Mouse (Mus musculus) cerebellum, adult 2 months (tissue): ENCODE measurements at regions not wholly inside any gene's neighbourhood (a gene's known extent, or its start where the extent isn't known, plus 50 kb on each side); places are given as distances from the start of the nearest gene placed in this dataset.

ENCODE experiments used
- DNase-seq, 2 experiments: peaks; one replicate each; pipeline ENCODE4 v3.0.0; 2021
- H3K27ac ChIP-seq: fragments of 200-500 bp; 2 replicates; pipeline ENCODE4 v1.5.1; 2012; ENCODE audit warnings: low read length, control low read depth, inconsistent platforms; ENCODE audit not compliant: insufficient read depth
- H3K27me3 ChIP-seq: fragments of 200-500 bp; 2 replicates; pipeline ENCODE4 v1.6.1; 2012; ENCODE audit warnings: inconsistent platforms, mild to moderate bottlenecking, low read length, moderate library complexity; ENCODE audit not compliant: control insufficient read depth, insufficient read depth
- H3K4me1 ChIP-seq: fragments of 200-500 bp; 2 replicates; pipeline ENCODE4 v1.6.1; 2011; ENCODE audit warnings: low read length; ENCODE audit not compliant: control insufficient read depth, insufficient read depth
- H3K4me3 ChIP-seq: fragments of 200-500 bp; replicated peaks from 2 replicates; pipeline ENCODE3; 2011; ENCODE audit warnings: mild to moderate bottlenecking, low read depth, low read length, control low read depth; ENCODE audit not compliant: insufficient read depth
- CTCF ChIP-seq: fragments of 200-500 bp; IDR thresholded peaks from 2 replicates; pipeline ENCODE4 v1.5.1; 2011; ENCODE audit warnings: low read depth, mild to moderate bottlenecking, control low read depth, low read length, moderate library complexity, borderline replicate concordance; ENCODE audit not compliant: insufficient read depth
- POLR2A ChIP-seq: fragments of 200-500 bp; IDR thresholded peaks from 2 replicates; pipeline ENCODE4 v1.6.1; 2011; ENCODE audit warnings: low read length, control low read depth, borderline replicate concordance; ENCODE audit not compliant: insufficient read depth
- WGBS: fragments of 180-500 bp; shearing (Covaris S2); methylation state at CpG from one replicate; pipeline ENCODE4 v1.1.7; 2018; 5-methylcytosine and 5-hydroxymethylcytosine counted together

DNA sequence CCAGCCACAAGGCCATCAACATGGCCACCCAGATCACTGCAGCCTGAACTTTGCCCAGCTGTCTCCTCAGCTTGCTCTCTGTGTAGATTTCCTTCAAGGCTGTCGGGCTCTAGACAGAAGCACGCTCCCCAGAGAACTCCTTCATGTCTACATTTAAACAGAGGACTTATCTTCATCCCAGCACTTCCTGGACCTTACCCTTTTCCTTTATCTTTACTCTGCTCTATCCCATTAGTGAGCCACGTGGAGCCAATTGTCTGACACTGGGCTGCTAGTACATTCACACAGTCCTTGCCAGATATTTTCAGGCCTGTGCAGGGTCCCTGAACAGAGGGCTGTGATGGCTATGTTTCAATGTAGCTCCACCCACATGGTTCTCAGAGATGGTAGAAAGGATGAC is 204.7 kb upstream of the Myt1l start:
- no peak overlapping the region for H3K27ac ChIP-seq
- TF ChIP-seq CTCF = no peak
- TF ChIP-seq POLR2A = no peak
- no peaks in the 10 kb centered on the region for H3K27me3 ChIP-seq
- no peak overlapping the region for H3K4me3 ChIP-seq
- H3K4me1 ChIP-seq = no peaks in the 10 kb centered on the region
- no peak for DNase-seq
- WGBS = 49% methylated on average over 3 of the region's 3 CpGs

GRCm38 (mm10) chr12:29335839-29336469 is 192.2 kb upstream of the Myt1l start:
- no peak overlapping the region for H3K27ac ChIP-seq
- H3K27me3 ChIP-seq = no peaks in the 10 kb centered on the region
- WGBS = 39% methylated on average over 3 of the region's 3 CpGs
- DNase-seq = no peak
- no peaks in the 10 kb centered on the region for H3K4me1 ChIP-seq
- no peak overlapping the region for H3K4me3 ChIP-seq
- no peak for TF ChIP-seq CTCF
- no peak for TF ChIP-seq POLR2A

DNA sequence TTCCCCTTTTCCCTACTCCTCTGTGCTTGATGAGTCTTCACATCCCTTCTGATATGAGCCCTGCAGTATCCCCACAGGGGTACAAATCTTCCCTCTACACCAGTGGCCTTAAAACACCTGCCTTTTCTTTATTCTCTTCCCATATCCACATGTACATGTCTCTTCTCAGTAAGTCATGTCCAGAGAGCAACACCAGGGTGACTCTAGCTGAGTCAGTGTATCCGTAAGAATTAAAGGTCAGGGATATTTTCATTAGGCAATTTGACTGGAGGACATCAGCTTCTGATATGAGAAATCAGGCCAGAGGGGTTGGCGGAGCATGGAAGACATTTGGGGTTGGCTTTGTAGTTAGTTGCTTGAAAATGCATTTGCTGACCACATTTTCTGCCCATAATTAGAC is 190.8 kb upstream of the Myt1l start:
- WGBS = 93% methylated on average over 2 of the region's 2 CpGs
- no peak overlapping the region for H3K27ac ChIP-seq
- DNase-seq = no peak
- H3K4me3 ChIP-seq = no peak overlapping the region
- no peaks in the 10 kb centered on the region for H3K27me3 ChIP-seq
- TF ChIP-seq CTCF (no peak), POLR2A (no peak)
- H3K4me1 ChIP-seq = no peaks in the 10 kb centered on the region

- H3K27me3 ChIP-seq = no peaks in the 10 kb centered on the region
- TF ChIP-seq CTCF (no peak), POLR2A (no peak)
- 80% methylated on average over 7 of the region's 7 CpGs for WGBS
- no peak for DNase-seq
- H3K4me3 ChIP-seq = no peak overlapping the region
- H3K4me1 ChIP-seq = no peaks in the 10 kb centered on the region
- no peak overlapping the region for H3K27ac ChIP-seq
Observed at GRCm38 (mm10) chr12:29341388-29341995, 186.7 kb upstream of the Myt1l start.

GRCm38 (mm10) chr12:29343147-29343852 is 184.9 kb upstream of the Myt1l start:
- TF ChIP-seq CTCF (no peak), POLR2A (no peak)
- Histone ChIP-seq H3K27me3 (no peaks in the 10 kb centered on the region), H3K27ac (no peak overlapping the region), H3K4me1 (peaks cover 1% of the 10 kb centered on the region; the same call in 1 of the 2 replicates), H3K4me3 (no peak overlapping the region)
- no peak for DNase-seq
- 52% methylated on average over 12 of the region's 12 CpGs for WGBS

DNA sequence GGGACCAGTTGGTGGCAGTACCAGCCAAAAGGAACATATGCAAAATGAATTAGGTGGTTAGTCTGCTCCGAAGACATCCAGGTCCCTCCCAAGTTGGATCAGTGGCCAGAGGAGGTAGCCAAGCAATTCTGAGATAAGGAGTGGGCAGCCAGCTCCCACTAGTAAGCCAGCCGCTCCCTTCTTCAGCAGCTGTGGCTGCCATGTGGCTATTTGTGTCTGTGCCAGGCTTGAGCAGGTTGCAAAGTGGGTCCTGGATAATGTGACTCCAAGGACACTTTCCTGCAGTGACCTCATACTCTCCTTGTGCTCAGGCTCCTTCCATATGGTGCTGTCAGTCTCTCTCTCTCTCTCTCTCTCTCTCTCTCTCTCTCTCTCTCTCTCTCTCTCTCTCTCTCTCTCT is 179.5 kb upstream of the Myt1l start:
- WGBS = 8% methylated on average over 2 of the region's 2 CpGs
- no peak overlapping the region for H3K4me3 ChIP-seq
- no peak overlapping the region for H3K27ac ChIP-seq
- peaks cover 10% of the 10 kb centered on the region for H3K4me1 ChIP-seq
- DNase-seq = peak; percentile 44 to 61
- no peaks in the 10 kb centered on the region for H3K27me3 ChIP-seq
- TF ChIP-seq POLR2A = no peak
- no peak for TF ChIP-seq CTCF

- Histone ChIP-seq H3K27ac (no peak overlapping the region), H3K4me3 (no peak overlapping the region), H3K4me1 (peaks cover 10% of the 10 kb centered on the region), H3K27me3 (no peaks in the 10 kb centered on the region)
- peak; percentile 25 to 40 for DNase-seq
- WGBS = 24% methylated on average over 9 of the region's 9 CpGs
- TF ChIP-seq CTCF (no peak), POLR2A (no peak)
Observed at GRCm38 (mm10) chr12:29349146-29349850, 178.9 kb upstream of the Myt1l start.
